Mouse (Mus musculus) C2C12 (cell line): ENCODE measurements around the gene Ssbp3.

Experiments
- CTCF ChIP-seq: IDR thresholded peaks from one replicate; pipeline ENCODE4 v1.5.1; 2011; ENCODE audit not compliant: control insufficient read depth, insufficient read depth, insufficient read length
- MAX ChIP-seq: IDR thresholded peaks from one replicate; pipeline ENCODE4 v1.6.1; 2011; ENCODE audit warnings: mild to moderate bottlenecking, control low read depth
- MYOD1 ChIP-seq: IDR thresholded peaks from one replicate; pipeline ENCODE4 v1.6.1; 2011; ENCODE audit warnings: low read depth; ENCODE audit not compliant: control insufficient read depth, insufficient read length
- MYOG ChIP-seq: IDR thresholded peaks from one replicate; pipeline ENCODE4 v1.6.1; 2011; ENCODE audit not compliant: control insufficient read depth, insufficient read length; ENCODE audit errors: extremely low read depth

DNA sequence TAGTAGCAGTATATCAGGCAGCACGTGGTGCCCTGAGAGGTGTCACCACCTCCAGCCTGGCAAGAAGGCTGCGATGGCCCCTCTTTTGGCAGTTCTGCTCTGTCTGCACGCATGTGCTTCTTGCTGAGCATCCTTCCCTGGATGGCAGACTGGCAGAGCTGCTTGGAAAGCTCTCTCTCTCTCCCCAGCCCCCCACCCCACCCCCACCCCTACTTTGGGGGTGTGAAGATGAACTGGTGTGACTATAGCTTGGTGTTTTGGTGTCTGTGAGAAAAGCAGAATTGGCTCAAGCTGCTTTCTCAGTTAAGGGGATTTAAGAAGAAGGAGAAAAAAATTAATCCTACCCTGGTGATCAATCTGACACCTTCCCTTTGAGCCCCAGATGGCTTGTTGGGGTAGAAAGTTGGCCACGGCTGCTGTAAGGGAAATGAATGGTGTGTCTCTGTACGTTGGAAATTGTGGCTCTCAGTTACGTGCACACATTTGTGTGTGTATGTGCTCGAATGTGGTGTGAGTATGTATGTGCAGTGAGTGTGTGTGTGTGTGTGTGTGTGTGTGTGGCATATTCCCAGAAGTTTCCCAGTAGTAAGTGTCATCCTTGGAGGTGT is 73.5 kb downstream of the Ssbp3 start:
- TF ChIP-seq CTCF (no peak), MYOG (no peak), MAX (no peak), MYOD1 (no peak)
